Mouse (Mus musculus) ES-Bruce4 (cell line): ENCODE measurements at regions not wholly inside any gene's neighbourhood (a gene's known extent, or its start where the extent isn't known, plus 50 kb on each side); places are given as distances from the start of the nearest gene placed in this dataset.

Source experiments
- CTCF ChIP-seq: IDR thresholded peaks from one replicate; pipeline ENCODE4 v1.8.1; 2011; ENCODE audit warnings: low read depth, low read length
- EP300 ChIP-seq: IDR thresholded peaks from 2 replicates; pipeline ENCODE4 v1.6.1; 2011; ENCODE audit warnings: low read depth, low read length; ENCODE audit not compliant: insufficient read depth
- POLR2A ChIP-seq: IDR thresholded peaks from one replicate; pipeline ENCODE4 v1.8.1; 2011; ENCODE audit warnings: low read length; ENCODE audit not compliant: insufficient read depth

DNA sequence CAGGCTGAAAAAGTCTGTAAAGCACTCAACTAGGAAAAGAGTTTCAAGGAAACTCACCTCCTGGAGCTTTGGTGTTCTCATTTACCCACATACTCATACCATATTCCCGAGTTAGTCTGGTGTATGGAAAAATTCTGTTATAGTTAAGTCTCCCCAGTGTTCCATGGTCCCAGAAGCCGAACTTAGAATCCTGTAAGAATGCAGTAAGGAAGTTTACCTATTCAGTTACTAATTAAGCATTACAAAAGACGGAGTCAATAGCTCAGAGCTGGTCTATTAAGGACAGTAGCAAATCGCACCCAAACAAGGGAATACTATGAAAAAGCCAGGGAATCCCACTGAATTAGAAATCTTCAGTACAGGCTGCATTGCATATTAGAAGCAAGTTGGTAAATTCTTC lies 688.3 kb downstream of the Rpia start:
- TF ChIP-seq CTCF = no peak
- no peak for TF ChIP-seq EP300
- TF ChIP-seq POLR2A = no peak
